Mouse (Mus musculus) NIH3T3 (cell line): Measurements from ENCODE around the gene Zbtb1.
"Not testable (repeated sequence)": the region's sequence is repeated elsewhere in the genome, so short reads cannot be mapped to it uniquely, and the experiment has no call there.

Source experiments
- DNase-seq: peaks from one replicate; pipeline ENCODE4 v3.0.0-alpha.2; 2012; ENCODE audit warnings: low read depth

Gene Zbtb1

DNA sequence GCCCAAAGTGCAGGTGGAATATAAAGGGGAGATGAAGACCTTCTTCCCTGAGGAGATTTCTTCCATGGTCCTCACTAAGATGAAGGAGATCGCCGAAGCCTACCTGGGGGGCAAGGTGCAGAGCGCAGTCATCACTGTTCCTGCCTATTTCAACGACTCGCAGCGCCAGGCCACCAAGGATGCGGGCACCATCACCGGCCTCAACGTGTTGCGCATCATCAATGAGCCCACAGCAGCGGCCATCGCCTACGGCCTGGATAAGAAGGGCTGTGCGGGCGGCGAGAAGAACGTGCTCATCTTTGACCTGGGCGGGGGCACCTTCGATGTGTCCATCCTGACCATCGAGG lies 34.7 kb downstream of the Zbtb1 start:
- no peak for DNase-seq

DNA sequence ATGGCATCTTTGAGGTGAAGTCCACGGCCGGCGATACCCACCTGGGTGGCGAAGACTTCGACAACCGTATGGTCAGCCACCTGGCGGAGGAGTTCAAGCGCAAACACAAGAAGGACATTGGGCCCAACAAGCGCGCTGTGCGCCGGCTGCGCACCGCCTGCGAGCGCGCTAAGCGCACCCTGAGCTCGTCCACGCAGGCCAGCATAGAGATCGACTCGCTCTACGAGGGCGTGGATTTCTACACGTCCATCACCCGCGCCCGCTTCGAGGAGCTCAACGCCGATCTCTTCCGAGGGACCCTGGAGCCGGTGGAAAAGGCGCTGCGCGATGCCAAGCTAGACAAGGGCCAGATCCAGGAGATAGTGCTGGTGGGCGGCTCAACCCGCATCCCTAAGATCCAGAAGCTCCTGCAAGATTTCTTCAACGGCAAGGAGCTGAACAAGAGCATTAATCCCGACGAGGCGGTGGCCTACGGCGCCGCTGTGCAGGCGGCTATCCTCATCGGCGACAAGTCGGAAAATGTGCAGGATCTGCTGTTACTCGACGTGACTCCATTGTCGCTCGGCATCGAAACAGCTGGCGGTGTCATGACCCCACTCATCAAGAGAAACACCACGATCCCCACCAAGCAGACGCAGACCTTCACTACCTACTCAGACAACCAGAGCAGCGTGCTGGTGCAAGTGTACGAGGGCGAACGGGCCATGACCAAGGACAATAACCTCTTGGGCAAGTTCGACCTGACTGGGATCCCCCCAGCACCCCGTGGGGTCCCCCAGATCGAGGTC lies 35.3 kb downstream of the Zbtb1 start:
- no peak for DNase-seq

DNA sequence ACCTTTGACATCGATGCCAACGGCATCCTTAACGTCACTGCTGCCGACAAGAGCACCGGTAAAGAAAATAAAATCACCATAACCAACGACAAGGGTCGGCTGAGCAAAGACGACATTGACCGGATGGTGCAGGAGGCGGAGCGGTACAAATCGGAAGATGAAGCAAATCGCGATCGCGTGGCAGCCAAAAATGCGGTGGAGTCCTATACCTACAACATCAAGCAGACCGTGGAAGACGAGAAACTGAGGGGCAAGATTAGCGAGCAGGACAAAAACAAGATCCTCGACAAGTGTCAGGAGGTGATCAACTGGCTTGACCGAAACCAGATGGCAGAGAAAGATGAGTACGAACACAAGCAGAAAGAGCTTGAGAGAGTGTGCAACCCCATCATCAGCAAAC lies 35.9 kb downstream of the Zbtb1 start:
- no peak for DNase-seq

DNA sequence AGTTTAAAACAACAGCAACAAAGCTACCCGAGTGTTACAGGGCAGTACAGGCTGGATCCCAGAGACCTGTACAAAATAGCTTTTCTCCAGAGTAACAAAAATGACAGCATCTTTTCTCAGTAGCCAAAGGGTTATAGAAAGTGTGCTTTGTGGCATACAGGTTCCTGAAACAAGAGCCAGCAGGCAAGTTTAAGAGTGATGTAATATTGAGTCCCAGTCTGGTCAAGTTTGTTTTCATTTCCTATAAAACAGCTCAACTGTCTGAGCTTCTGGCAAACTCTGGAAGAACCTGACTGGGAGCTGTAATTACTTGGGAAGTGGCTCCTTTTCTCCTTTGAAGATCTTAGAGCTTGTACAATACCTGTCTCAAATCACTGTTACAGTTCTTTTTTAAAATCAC lies 37.1 kb downstream of the Zbtb1 start:
- peak; percentile 13 for DNase-seq

DNA sequence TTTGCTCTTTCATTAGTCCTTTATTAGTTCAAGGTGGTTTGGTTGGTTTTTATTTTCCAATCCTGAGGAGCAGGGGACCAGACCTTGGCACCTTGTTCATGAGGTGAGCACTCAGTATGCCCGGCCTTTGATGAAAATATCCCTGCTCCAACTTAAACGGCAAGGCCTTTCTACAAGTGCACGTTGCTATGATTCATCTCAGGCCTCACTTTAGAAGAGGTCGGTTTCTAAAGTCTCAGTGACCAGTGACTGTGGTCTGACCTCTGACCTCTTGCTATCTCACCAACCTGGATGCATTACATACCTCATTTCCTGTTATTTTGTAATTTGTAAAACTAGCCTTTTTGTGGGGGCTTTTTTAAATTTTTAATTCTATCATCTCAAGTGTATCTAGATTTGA lies 39.1 kb downstream of the Zbtb1 start:
- DNase-seq = no peak

DNA sequence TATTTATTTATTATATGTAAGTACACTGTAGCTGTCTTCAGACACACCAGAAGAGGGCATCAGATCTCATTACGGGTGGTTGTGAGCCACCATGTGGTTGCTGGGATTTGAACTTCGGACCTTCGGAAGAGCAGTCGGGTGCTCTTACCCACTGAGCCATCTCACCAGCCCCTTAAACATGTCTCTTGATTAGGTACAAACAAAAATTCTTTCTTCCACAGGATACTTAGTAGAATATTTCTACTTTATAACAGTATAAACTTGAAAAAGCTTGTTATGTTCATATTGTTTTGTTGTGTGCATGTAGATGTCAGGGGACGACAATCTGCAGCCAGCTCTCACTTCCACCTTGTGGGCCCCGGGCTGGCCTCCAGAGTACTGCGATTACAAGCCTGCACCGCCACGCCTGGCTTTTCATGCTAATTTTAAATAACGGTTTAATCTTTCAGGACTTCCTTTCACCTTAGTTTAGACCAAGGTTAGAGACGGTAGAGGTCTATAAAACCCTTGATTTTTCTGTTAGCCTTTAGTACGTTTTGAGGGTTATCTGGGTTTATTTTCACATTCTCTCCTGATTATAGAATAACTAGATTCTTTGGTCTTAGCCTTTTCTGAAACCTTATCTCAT lies 45.4 kb downstream of the Zbtb1 start:
- no peak for DNase-seq

DNA sequence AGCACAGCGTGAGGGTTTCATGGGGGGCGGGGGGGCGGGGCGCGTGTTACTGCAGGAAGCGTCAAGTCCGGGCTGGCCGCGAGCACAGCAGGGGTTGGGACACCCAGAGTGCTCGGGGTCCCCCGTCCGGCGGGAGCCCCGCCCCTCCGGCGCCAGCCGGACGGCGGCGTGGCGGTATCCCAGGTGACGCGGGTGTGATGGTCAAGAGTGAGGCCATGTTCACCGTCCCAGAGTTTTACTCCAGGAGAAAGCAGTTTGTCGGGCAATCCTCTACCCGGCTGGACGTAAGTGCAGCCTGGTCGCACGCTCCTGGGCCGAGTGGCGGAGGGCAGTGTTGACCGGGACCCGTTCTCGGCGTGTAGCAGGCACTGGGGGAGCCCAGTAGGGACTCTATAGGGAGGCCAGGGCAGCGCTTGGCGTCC lies 47.4 kb downstream of the Zbtb1 start, which contains the start of gene Ppp1r36:
Gene Ppp1r36, plus strand, starts transcription at position 106 of the 422 bp plus-strand sequence.
- DNase-seq = no peak

DNA sequence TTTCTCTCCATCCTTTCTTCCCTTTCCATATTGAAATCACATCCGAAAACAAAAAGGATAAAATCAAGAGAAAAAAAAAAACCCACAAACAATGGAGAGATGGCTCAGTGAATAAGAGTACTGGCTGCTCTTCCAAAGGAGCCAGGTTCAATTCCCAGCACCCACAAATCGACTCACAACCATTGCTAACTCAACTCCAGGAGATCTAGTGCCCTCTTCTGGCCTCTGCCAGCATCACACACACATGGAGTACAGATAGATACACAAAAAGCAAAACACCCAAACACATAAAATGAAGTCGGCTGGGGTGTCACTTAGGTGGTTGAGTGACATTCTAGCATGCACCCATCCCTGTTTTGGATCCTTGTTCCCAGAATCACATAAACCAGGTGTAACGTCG lies 48.3 kb downstream of the Zbtb1 start:
- DNase-seq = no peak

DNA sequence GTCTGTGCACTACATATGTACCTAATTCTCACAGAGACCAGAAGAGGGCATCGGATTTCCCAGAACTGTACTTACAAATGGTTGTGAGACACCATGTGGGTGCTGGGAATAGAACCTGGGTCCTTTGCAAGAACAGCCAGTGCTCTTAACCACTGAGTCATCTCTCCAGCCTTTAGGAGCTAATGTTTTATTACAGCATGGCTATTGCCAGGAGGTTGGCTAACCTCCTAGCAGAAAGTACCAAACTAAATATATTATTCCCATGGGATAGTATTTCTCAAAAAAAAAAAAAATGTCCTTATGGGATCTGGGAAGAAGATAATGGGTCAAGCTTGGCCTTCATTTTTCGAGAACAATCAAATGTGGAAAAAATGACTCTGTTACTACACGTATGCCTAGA lies 55.2 kb downstream of the Zbtb1 start:
- DNase-seq = no peak

DNA sequence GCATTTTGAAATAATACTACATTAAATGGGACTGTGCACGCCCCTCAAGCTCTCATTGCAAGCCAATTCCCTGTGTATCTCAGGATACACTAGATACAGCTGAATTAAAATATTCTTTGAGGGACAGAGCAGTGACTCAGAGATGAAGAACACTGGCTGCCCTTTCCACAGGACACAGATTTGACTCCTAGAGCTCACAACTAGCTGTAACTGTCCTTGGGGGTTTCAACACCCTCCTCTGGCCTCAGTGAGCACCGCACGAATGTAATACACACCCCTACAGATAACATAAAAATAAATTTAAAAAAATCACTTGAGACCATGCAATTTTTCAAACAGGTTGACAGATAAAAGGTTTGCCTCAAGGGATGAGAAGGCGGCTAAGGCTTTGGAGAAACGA lies 57.5 kb downstream of the Zbtb1 start:
- DNase-seq = no peak

DNA sequence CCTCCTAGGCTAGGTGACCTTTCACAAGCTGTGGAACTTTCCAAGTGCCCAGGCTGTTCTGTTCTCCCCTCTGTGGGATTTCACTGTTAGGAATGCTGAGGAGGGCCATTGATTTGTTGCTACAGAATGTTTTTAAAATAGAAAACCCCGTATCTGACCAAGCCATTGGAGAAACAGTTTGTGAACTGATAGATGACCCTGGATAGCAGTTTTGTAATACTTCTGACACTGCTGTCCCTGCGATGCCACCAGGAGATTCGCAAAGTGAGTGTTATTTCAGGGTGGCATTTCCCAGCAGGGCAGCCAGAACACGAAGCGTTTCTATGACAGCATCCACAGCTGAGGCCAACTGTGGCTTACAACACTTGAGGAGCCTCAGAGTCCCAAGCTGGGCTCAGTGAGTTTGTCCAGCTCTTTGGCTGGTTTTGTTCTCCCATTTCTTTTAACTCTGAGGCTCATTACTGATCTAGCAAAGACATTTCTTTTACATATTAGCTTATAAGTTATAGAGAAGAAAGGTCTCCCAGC lies 60.9 kb downstream of the Zbtb1 start:
- DNase-seq = no peak

DNA sequence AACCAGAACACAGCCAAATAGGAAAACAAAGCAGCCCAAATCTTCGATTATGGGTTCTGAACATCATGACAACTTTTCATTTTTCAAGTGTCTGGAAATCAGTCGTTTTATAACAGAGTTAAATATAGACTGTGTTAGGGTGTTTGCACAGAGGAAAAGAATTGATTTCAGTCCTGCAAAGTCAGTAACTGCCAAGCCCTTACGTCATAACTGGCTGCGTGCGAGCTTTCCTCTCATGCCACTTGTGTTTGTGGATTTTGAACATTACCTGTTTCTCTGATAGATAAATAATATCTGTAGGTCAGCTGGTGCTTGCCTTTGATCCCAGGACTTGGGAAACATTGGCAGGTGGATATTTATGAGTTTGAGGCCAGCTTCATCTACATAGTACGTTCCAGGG lies 61.4 kb downstream of the Zbtb1 start:
- DNase-seq = peak; percentile 31

DNA sequence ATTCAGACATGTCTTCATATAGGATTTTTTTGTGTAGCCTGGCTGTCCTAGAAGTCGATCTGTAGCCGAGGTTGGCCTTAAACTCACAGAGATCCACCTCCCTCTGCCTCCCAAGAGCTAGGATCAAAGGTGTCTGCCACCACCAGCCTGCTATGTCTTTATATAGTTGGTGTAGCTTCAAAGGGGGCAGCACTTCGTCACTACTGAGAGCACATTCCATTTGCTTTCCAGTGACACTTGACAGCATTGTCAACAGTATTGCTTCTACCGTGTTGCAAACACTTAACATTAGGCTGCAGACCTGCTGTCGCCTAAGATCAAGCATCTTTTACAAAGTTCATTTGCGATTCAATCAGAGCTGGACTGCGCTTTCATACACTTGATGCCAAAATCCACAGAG lies 64.0 kb downstream of the Zbtb1 start:
- DNase-seq = no peak

DNA sequence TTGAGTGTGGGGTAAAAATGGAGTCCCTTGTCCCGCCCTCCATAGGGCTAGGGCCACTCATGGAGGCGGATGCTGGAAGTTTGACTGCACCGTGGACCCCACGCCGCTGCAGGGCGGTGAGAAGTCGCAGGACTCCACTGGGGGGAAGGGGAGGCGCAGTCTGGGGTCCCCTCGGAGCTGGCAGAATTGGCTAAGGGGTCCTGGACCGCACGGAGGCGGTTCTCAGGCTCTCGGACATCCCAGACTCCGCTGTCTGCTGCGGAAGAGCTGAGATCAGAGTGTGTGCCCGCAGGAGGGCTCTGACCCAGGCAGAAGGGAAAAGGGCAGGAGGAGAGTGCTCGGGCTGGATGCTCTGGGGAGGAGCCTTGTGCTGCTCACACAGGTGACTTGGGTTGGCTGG lies 65.0 kb downstream of the Zbtb1 start:
- no peak for DNase-seq

DNA sequence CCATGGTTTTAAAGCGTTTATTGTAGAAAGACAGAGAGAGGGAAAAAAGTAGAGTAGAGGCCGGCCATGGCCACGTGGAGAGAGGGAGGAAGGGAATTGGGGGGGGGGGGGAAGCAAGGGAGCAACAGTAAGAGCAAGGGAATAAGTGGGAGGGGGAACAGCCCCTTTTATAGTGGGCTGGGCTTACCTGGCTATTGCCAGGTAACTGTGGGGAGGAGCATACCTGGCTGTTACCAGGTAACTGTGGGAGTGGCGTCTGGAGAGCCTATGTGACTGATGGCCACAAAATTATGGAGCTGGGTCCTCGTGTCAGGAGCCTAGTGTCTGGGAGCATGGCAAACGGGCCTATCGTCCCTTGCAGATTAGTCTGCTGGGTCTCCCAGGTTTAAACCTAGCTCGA lies 65.5 kb downstream of the Zbtb1 start:
- no peak for DNase-seq

DNA sequence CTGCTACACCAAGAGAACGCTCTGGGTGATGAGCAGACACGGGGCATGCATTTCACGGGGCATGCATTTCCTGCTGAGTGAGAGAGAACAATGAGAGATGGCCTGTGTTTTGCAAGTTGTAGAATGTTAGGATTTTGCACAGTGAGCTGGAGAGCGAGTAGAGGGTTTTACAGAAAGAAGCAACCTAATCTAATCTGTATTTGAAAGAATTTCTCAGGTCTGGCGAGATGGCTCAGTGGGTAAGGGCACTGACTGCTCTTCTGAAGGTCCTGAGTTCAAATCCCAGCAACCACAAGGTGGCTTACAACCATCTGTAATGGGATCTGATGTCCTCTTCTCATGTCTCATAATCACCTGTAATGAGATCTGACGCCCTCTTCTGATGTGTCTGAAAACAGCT lies 73.4 kb downstream of the Zbtb1 start:
- not testable (repeated sequence) for DNase-seq

DNA sequence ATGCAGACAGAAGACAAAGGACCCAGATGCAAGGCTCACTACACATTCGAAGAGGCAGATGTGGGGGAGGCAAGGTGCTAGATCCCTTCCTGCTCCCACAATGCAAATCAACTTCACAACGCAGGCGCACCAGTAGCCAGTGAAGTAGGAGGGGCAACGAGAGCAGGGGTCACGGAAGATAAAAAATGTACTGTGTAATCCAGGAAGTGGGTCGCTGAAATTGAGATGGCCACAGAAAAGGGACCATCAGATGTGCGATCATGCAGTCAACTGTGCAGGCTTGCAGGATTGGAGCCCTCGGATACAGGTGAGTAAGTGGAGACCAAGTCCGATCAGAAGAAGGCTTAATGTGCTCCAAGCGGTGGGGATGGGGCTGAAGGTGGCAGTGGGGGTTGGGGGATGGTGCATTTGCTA lies 74.3 kb downstream of the Zbtb1 start:
- no peak for DNase-seq

DNA sequence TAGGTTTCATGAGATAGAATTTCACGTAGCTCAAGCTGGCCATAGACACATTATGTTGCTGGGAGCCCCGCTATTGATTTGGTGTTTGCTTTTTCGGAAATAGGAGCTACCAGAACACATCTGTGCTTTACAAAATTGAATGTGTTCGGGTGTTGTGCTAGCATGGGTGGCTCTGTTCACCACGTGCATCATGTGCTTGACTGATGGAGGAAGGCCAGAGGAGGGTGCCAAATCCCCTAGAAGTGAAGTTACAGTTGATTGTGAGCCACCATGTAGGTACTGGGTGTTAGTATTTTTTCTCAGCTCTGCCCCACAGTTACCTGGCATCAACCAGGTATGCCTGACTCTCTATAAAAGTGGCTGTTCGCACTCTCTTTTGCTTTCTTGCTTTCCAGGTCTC lies 74.8 kb downstream of the Zbtb1 start:
- DNase-seq = no peak

DNA sequence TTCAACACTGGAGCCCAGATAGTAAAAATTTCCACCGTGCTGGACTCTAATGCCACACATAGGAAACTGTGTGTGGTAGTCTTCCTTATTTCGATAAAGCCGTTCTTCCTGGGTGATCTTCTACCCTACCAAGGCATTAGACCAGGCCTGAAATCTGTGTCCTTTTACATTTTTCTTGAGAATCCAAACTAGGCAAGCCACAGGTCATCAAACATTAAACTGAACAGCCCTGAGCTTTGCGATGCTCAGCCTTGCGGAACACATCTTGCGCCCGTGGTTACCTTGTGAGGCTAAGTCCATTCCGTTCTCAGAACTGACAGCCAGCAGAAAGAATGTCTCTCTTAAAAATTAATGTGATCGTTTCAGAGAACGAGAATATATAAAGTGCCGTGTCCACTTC lies 76.1 kb downstream of the Zbtb1 start:
- DNase-seq = no peak
